Mouse (Mus musculus): ENCODE measurements around the gene Lrrc4b.

- no peak for TF ChIP-seq CTCF (IDR thresholded peaks at IDR 0.05; ENCODE audit: low read depth)
- no peak for TF ChIP-seq EP300 (optimal IDR thresholded peaks at IDR 0.05)
These were observed 62.6 kb downstream of the Lrrc4b start for GRCm38 (mm10) chr7:44491391-44491790.
